Mouse (Mus musculus): ENCODE data around the gene Reck.

Gene Reck

GRCm38 (mm10) chr4:43903690-43904089 is 28.4 kb downstream of the Reck start:
- DNase-seq (ENCODE audit: low read depth, low spot score) = no peak

- peak; percentile 63 for DNase-seq (ENCODE audit: low read depth, low spot score)
Observed at GRCm38 (mm10) chr4:43906443-43906842, 31.1 kb downstream of the Reck start.

- DNase-seq (ENCODE audit: low read depth, low spot score) = no peak
Observed at GRCm38 (mm10) chr4:43918221-43918620, 42.9 kb downstream of the Reck start.

GRCm38 (mm10) chr4:43920602-43921001 is 45.3 kb downstream of the Reck start:
- DNase-seq (ENCODE audit: low read depth, low spot score) = no peak

GRCm38 (mm10) chr4:43925125-43925524 is 49.8 kb downstream of the Reck start:
- no peak for DNase-seq (ENCODE audit: low read depth, low spot score)

- DNase-seq (ENCODE audit: low read depth, low spot score) = peak; percentile 85
Observed at GRCm38 (mm10) chr4:43925779-43926178, 50.4 kb downstream of the Reck start.

GRCm38 (mm10) chr4:43927826-43928225 is 52.5 kb downstream of the Reck start:
- DNase-seq (ENCODE audit: low read depth, low spot score) = no peak

- DNase-seq (ENCODE audit: low read depth, low spot score) = no peak
Observed at GRCm38 (mm10) chr4:43931877-43932276, 56.5 kb downstream of the Reck start.

- no peak for DNase-seq (ENCODE audit: low read depth, low spot score)
Observed at GRCm38 (mm10) chr4:43936186-43936585, 60.9 kb downstream of the Reck start.

GRCm38 (mm10) chr4:43936749-43937674 is 61.7 kb downstream of the Reck start:
- no peak for DNase-seq (ENCODE audit: low read depth, low spot score)

- DNase-seq (ENCODE audit: low read depth, low spot score) = no peak
Observed at GRCm38 (mm10) chr4:43941315-43941714, 66.0 kb downstream of the Reck start.

GRCm38 (mm10) chr4:43942421-43942820 is 67.1 kb downstream of the Reck start:
- no peak for DNase-seq (ENCODE audit: low read depth, low spot score)

- DNase-seq (ENCODE audit: low read depth, low spot score) = no peak
Observed at GRCm38 (mm10) chr4:43947571-43947970, 72.2 kb downstream of the Reck start.

GRCm38 (mm10) chr4:43957292-43957845 is 82.0 kb downstream of the Reck start, which contains the start of gene Glipr2:
Glipr2 (plus strand) TSS chr4:43957401.
- peak; percentile 96 for DNase-seq (ENCODE audit: low read depth, low spot score)

- DNase-seq (ENCODE audit: low read depth, low spot score) = peak; percentile 83
Observed at GRCm38 (mm10) chr4:43957846-43958461, 82.6 kb downstream of the Reck start.

- DNase-seq (ENCODE audit: low read depth, low spot score) = no peak
Observed at GRCm38 (mm10) chr4:43959523-43960179, 84.3 kb downstream of the Reck start.

GRCm38 (mm10) chr4:43960207-43960606 is 84.9 kb downstream of the Reck start:
- no peak for DNase-seq (ENCODE audit: low read depth, low spot score)

- DNase-seq (ENCODE audit: low read depth, low spot score) = no peak
Observed at GRCm38 (mm10) chr4:43964326-43964833, 89.0 kb downstream of the Reck start.

GRCm38 (mm10) chr4:43964951-43965684 is 89.8 kb downstream of the Reck start:
- DNase-seq (ENCODE audit: low read depth, low spot score) = no peak

- no peak for DNase-seq (ENCODE audit: low read depth, low spot score)
Observed at GRCm38 (mm10) chr4:43965856-43966535, 90.7 kb downstream of the Reck start.

Data from forelimb bud, embryonic 11.5 days (tissue).